Mouse (Mus musculus): ENCODE results near the gene Ankrd23. TPM values are rescaled to one million over a fixed set of nuclear protein-coding genes. Genes with fewer than 3 reads are reported as not detected.
"Not testable (repeated sequence)": the region's sequence is repeated elsewhere in the genome, so short reads cannot be mapped to it uniquely, and the experiment has no call there.

The Ankrd23 gene
- 1 to 10 TPM; 6.1 to 7.5 TPM for total RNA-seq (2021)
- long read RNA-seq, experiment 1, partial matches to known transcripts = 0 of 1 reads
- long read RNA-seq, experiment 1, other reads (novel, unspliced or antisense) = 1 of 1 reads
- long read RNA-seq, experiment 2, partial matches to known transcripts = 0 of 1 reads
- long read RNA-seq, experiment 2, other reads (novel, unspliced or antisense) = 1 of 1 reads

GRCm38 (mm10) chr1:36536783-36537182 lies at the start of gene Ankrd23:
TSS of gene Ankrd23 (minus strand) at chr1:36536883.
- not testable (repeated sequence) for DNase-seq (ENCODE audit: low spot score in 2 of 2)

GRCm38 (mm10) chr1:36586288-36586687 lies 49.6 kb upstream of the Ankrd23 start:
- DNase-seq (ENCODE audit: low spot score in 2 of 2) = no peak

GRCm38 (mm10) chr1:36583408-36584116 lies 46.9 kb upstream of the Ankrd23 start:
- no peak for DNase-seq (ENCODE audit: low spot score in 2 of 2)

GRCm38 (mm10) chr1:36582211-36582610 lies 45.5 kb upstream of the Ankrd23 start:
- no peak for DNase-seq (ENCODE audit: low spot score in 2 of 2)

GRCm38 (mm10) chr1:36581260-36581659 lies 44.6 kb upstream of the Ankrd23 start:
- DNase-seq (ENCODE audit: low spot score in 2 of 2) = peak in 1 of 2 experiments; percentile 52

- DNase-seq (ENCODE audit: low spot score in 2 of 2) = peak; percentile 57 to 65
Measured at GRCm38 (mm10) chr1:36580384-36581207, 43.9 kb upstream of the Ankrd23 start.

GRCm38 (mm10) chr1:36579974-36580383 lies 43.3 kb upstream of the Ankrd23 start:
- DNase-seq (ENCODE audit: low spot score in 2 of 2) = no peak

- no peak for DNase-seq (ENCODE audit: low spot score in 2 of 2)
Measured at GRCm38 (mm10) chr1:36576991-36577675, 40.5 kb upstream of the Ankrd23 start.

GRCm38 (mm10) chr1:36575347-36575746 lies 38.7 kb upstream of the Ankrd23 start:
- DNase-seq (ENCODE audit: low spot score in 2 of 2) = no peak

- no peak for DNase-seq (ENCODE audit: low spot score in 2 of 2)
Measured at GRCm38 (mm10) chr1:36574196-36574955, 37.7 kb upstream of the Ankrd23 start.

- no peak for DNase-seq (ENCODE audit: low spot score in 2 of 2)
Measured at GRCm38 (mm10) chr1:36573524-36573923, 36.8 kb upstream of the Ankrd23 start.

- DNase-seq (ENCODE audit: low spot score in 2 of 2) = no peak
Measured at GRCm38 (mm10) chr1:36572709-36573108, 36.0 kb upstream of the Ankrd23 start.

- DNase-seq (ENCODE audit: low spot score in 2 of 2) = no peak
Measured at GRCm38 (mm10) chr1:36572140-36572700, 35.5 kb upstream of the Ankrd23 start.

GRCm38 (mm10) chr1:36571627-36572026 lies 34.9 kb upstream of the Ankrd23 start:
- DNase-seq (ENCODE audit: low spot score in 2 of 2) = no peak

- no peak for DNase-seq (ENCODE audit: low spot score in 2 of 2)
Measured at GRCm38 (mm10) chr1:36570320-36570719, 33.6 kb upstream of the Ankrd23 start.

GRCm38 (mm10) chr1:36569694-36570276 lies 33.1 kb upstream of the Ankrd23 start:
- DNase-seq (ENCODE audit: low spot score in 2 of 2) = no peak

GRCm38 (mm10) chr1:36568776-36569175 lies 32.1 kb upstream of the Ankrd23 start:
- no peak for DNase-seq (ENCODE audit: low spot score in 2 of 2)

- no peak for DNase-seq (ENCODE audit: low spot score in 2 of 2)
Measured at GRCm38 (mm10) chr1:36567818-36568603, 31.3 kb upstream of the Ankrd23 start.

- DNase-seq (ENCODE audit: low spot score in 2 of 2) = no peak
Measured at GRCm38 (mm10) chr1:36566425-36566824, 29.7 kb upstream of the Ankrd23 start.

Measured in layer of hippocampus, postnatal 14 days (tissue).